Mouse (Mus musculus) spleen, adult 2 months (tissue): ENCODE results near the gene Ccdc57. TPM values are rescaled to one million over a fixed set of nuclear protein-coding genes. Genes with fewer than 3 reads are reported as not detected.

Source experiments
- DNase-seq, 2 experiments: peaks; one replicate each; pipeline versions ENCODE4 v3.0.0 to v3.0.0-alpha.2; 2012 to 2021; ENCODE audit warnings: low spot score in 2 of 2, low read depth in 1 of 2
- H3K27ac ChIP-seq: fragments of 200-500 bp; 2 replicates; pipeline ENCODE4 v1.5.1; 2012; ENCODE audit warnings: low read length, inconsistent platforms; ENCODE audit not compliant: insufficient read depth
- H3K27me3 ChIP-seq: fragments of 200-500 bp; 2 replicates; pipeline ENCODE4 v1.6.1; 2012; ENCODE audit warnings: mild to moderate bottlenecking, moderate library complexity, low read length, inconsistent platforms; ENCODE audit not compliant: control insufficient read depth, insufficient read depth
- H3K36me3 ChIP-seq: fragments of 200-500 bp; 2 replicates; pipeline ENCODE4 v1.6.1; 2012; ENCODE audit warnings: mild to moderate bottlenecking, low read length, inconsistent platforms; ENCODE audit not compliant: control insufficient read depth, insufficient read depth
- H3K4me1 ChIP-seq: fragments of 200-500 bp; 2 replicates; pipeline ENCODE4 v1.6.1; 2011; ENCODE audit warnings: inconsistent platforms; ENCODE audit not compliant: control insufficient read depth, insufficient read depth, insufficient read length
- H3K4me3 ChIP-seq: fragments of 200-500 bp; 2 replicates; pipeline ENCODE4 v1.5.1; 2011; ENCODE audit warnings: mild to moderate bottlenecking, inconsistent platforms; ENCODE audit not compliant: insufficient read depth, insufficient read length; ENCODE audit errors: extremely low read depth
- CTCF ChIP-seq: fragments of 200-500 bp; IDR thresholded peaks from 2 replicates; pipeline ENCODE4 v1.5.1; 2011; ENCODE audit warnings: mild to moderate bottlenecking, inconsistent platforms; ENCODE audit not compliant: insufficient read depth, insufficient read length, insufficient replicate concordance; ENCODE audit errors: extremely low read depth
- POLR2A ChIP-seq: fragments of 200-500 bp; IDR thresholded peaks from 2 replicates; pipeline ENCODE4 v1.6.1; 2011; ENCODE audit warnings: low read depth, low read length, inconsistent platforms
- WGBS: fragments of 180-500 bp; shearing (Covaris S2); methylation state at CpG from one replicate; pipeline ENCODE4 v1.1.7; 2018; 5-methylcytosine and 5-hydroxymethylcytosine counted together
- polyA plus RNA-seq: library from polyadenylated mRNA; depleted of rRNA; stranded (reverse); fragments of >200 nt; gene quantifications from 2 replicates; pipeline ENCODE4 v1.2.3, GENCODE M21; 2012

The Ccdc57 gene
- polyA plus RNA-seq, 1 experiment = 0.78 TPM

GRCm38 (mm10) chr11:120895441-120895840 is 37.2 kb downstream of the Ccdc57 start:
- Histone ChIP-seq H3K27me3 (no peaks in the 10 kb centered on the region), H3K36me3 (no peaks in the 10 kb centered on the region), H3K27ac (no peak overlapping the region), H3K4me3 (no peak overlapping the region), H3K4me1 (no peaks in the 10 kb centered on the region)
- TF ChIP-seq CTCF = no peak
- TF ChIP-seq POLR2A = no peak
- WGBS = 85% methylated on average over 6 of the region's 6 CpGs
- no peak for DNase-seq

GRCm38 (mm10) chr11:120894397-120894796 is 38.3 kb downstream of the Ccdc57 start:
- Histone ChIP-seq H3K27ac (no peak overlapping the region), H3K36me3 (no peaks in the 10 kb centered on the region), H3K4me3 (no peak overlapping the region), H3K4me1 (no peaks in the 10 kb centered on the region), H3K27me3 (no peaks in the 10 kb centered on the region)
- WGBS = 96% methylated on average over 8 of the region's 8 CpGs
- TF ChIP-seq POLR2A (no peak), CTCF (no peak)
- no peak for DNase-seq

GRCm38 (mm10) chr11:120889216-120889615 is 43.5 kb downstream of the Ccdc57 start:
- no peaks in the 10 kb centered on the region for H3K4me1 ChIP-seq
- H3K4me3 ChIP-seq = no peak overlapping the region
- H3K27me3 ChIP-seq = no peaks in the 10 kb centered on the region
- no peak overlapping the region for H3K27ac ChIP-seq
- no peak for TF ChIP-seq CTCF
- no peak for TF ChIP-seq POLR2A
- DNase-seq = no peak
- H3K36me3 ChIP-seq = no peaks in the 10 kb centered on the region
- WGBS = 82% methylated on average over 3 of the region's 3 CpGs

- Histone ChIP-seq H3K27me3 (no peaks in the 10 kb centered on the region), H3K36me3 (no peaks in the 10 kb centered on the region), H3K4me1 (no peaks in the 10 kb centered on the region), H3K27ac (no peak overlapping the region), H3K4me3 (no peak overlapping the region)
- 80% methylated on average over 5 of the region's 5 CpGs for WGBS
- no peak for TF ChIP-seq CTCF
- TF ChIP-seq POLR2A = no peak
- no peak for DNase-seq
These were observed 44.0 kb downstream of the Ccdc57 start for GRCm38 (mm10) chr11:120888718-120889117.

- Histone ChIP-seq H3K4me3 (no peak overlapping the region), H3K27ac (no peak overlapping the region), H3K27me3 (no peaks in the 10 kb centered on the region), H3K4me1 (no peaks in the 10 kb centered on the region), H3K36me3 (no peaks in the 10 kb centered on the region)
- TF ChIP-seq POLR2A (no peak), CTCF (no peak)
- no peak for DNase-seq
- WGBS = 95% methylated on average over 5 of the region's 5 CpGs
These were observed 45.2 kb downstream of the Ccdc57 start for GRCm38 (mm10) chr11:120887502-120887901.

GRCm38 (mm10) chr11:120886462-120886861 is 46.2 kb downstream of the Ccdc57 start:
- Histone ChIP-seq H3K4me3 (no peak overlapping the region), H3K27me3 (no peaks in the 10 kb centered on the region), H3K36me3 (no peaks in the 10 kb centered on the region), H3K4me1 (no peaks in the 10 kb centered on the region), H3K27ac (no peak overlapping the region)
- WGBS = 64% methylated on average over 5 of the region's 5 CpGs
- TF ChIP-seq CTCF (no peak), POLR2A (no peak)
- no peak for DNase-seq

- H3K4me1 ChIP-seq = no peaks in the 10 kb centered on the region
- H3K36me3 ChIP-seq = no peaks in the 10 kb centered on the region
- TF ChIP-seq CTCF (no peak), POLR2A (no peak)
- H3K27me3 ChIP-seq = no peaks in the 10 kb centered on the region
- DNase-seq = no peak
- H3K4me3 ChIP-seq = no peak overlapping the region
- H3K27ac ChIP-seq = no peak overlapping the region
- WGBS = 49% methylated on average over 3 of the region's 3 CpGs
These were observed 49.1 kb downstream of the Ccdc57 start for GRCm38 (mm10) chr11:120883601-120884000.
